Comparison of ENCODE assay signal across 24 mouse cellular contexts in genomic region chr3:145168844-145169696, GRCm38 (mm10). TPM values are rescaled to one million over a fixed set of nuclear protein-coding genes. Genes with fewer than 3 reads are reported as not detected.
DNase-seq lines count a peak whose midpoint lies in the region; ATAC-seq and TF ChIP-seq lines count a peak whose summit lies in the region.
"Had no signal": no experiment of that assay in that cellular context is flagged by ENCODE, and none has a peak within 500 bp of the region (broad histone marks: within the 10 kb centered on the region; RNA-seq: fewer than 3 reads in every experiment).

No protein-coding gene starts in this region.

- no peaks in the 10 kb centered on the region for H3K4me1 ChIP-seq in midbrain, embryonic 10.5 days
- H3K4me1 ChIP-seq in midbrain, postnatal 0 days (ENCODE audit: insufficient read depth, low read length), result no peaks in the 10 kb centered on the region
- H3K4me1 ChIP-seq in heart, adult 2 months (ENCODE audit: control insufficient read depth, insufficient read depth, low read length), result no peaks in the 10 kb centered on the region
- H3K4me1 ChIP-seq: heart, embryonic 13.5 days; liver, embryonic 13.5 days; neural tube, embryonic 13.5 days had no signal

- no peak for ATAC-seq in midbrain, postnatal 0 days (ENCODE audit: low FRiP score)
- ATAC-seq in CD4-positive, CD25-positive, alpha-beta regulatory T cell, adult 4 months, result peak; percentile 75
- ATAC-seq in activated CD4-positive, CD25-positive, alpha-beta regulatory T cell, adult 4 months, result peak; percentile 69
- ATAC-seq: forebrain, embryonic 16.5 days; midbrain, embryonic 16.5 days had no signal

- no peak for TF ChIP-seq POLR2A in heart, adult 2 months (IDR thresholded peaks at IDR 0.05; ENCODE audit: insufficient read depth, low read depth, low read length)

- no peaks in the 10 kb centered on the region for H3K9me3 ChIP-seq in midbrain, embryonic 10.5 days (replicated peaks)
- no peaks in the 10 kb centered on the region for H3K9me3 ChIP-seq in midbrain, postnatal 0 days (ENCODE audit: low read length)
- H3K9me3 ChIP-seq: heart, embryonic 13.5 days; liver, embryonic 13.5 days; neural tube, embryonic 13.5 days had no signal

- no peaks in the 10 kb centered on the region for H3K27me3 ChIP-seq in midbrain, embryonic 10.5 days (ENCODE audit: low read depth, poor library complexity, severe bottlenecking)
- no peaks in the 10 kb centered on the region for H3K27me3 ChIP-seq in midbrain, postnatal 0 days (ENCODE audit: insufficient read depth, low read length)
- H3K27me3 ChIP-seq in heart, adult 2 months (ENCODE audit: control insufficient read depth, insufficient read depth, low read length), result no peaks in the 10 kb centered on the region
- H3K27me3 ChIP-seq: heart, embryonic 13.5 days; liver, embryonic 13.5 days; neural tube, embryonic 13.5 days had no signal

- H3K9ac ChIP-seq in midbrain, postnatal 0 days (replicated peaks; ENCODE audit: low read length, poor library complexity, severe bottlenecking), result no peak overlapping the region
- no peak overlapping the region for H3K9ac ChIP-seq in heart, adult 2 months (ENCODE audit: low read depth, low read length)
- H3K9ac ChIP-seq: heart, embryonic 13.5 days; hindbrain, embryonic 14.5 days; liver, embryonic 13.5 days; neural tube, embryonic 13.5 days had no signal

- intact Hi-C loops in left cerebral cortex, postnatal 14 days (cut with DNase I), result no loop called here
- intact Hi-C loops in heart, adult 2 months (cut with DNase I), result no loop called here

- no peaks in the 10 kb centered on the region for H3K79me2 ChIP-seq in heart, adult 2 months (replicated peaks; ENCODE audit: control insufficient read depth, insufficient read depth, low read length)

- no peak overlapping the region for H3K4me2 ChIP-seq in midbrain, postnatal 0 days (ENCODE audit: low read depth, low read length, poor library complexity, severe bottlenecking)
- H3K4me2 ChIP-seq: heart, embryonic 13.5 days; hindbrain, embryonic 14.5 days; liver, embryonic 13.5 days; neural tube, embryonic 13.5 days had no signal

- no peak overlapping the region for H3K4me3 ChIP-seq in midbrain, embryonic 10.5 days
- no peak overlapping the region for H3K4me3 ChIP-seq in midbrain, postnatal 0 days (ENCODE audit: low read depth, low read length)
- H3K4me3 ChIP-seq in heart, adult 2 months, result no peak overlapping the region
- H3K4me3 ChIP-seq: gastrocnemius, adult 2 months; heart, embryonic 13.5 days; liver, embryonic 13.5 days; myocyte; neural tube, embryonic 13.5 days had no signal

- TF ChIP-seq CTCF in midbrain, postnatal 0 days (IDR thresholded peaks at IDR 0.05), result no peak
- no peak for TF ChIP-seq CTCF in heart, adult 2 months (IDR thresholded peaks at IDR 0.05)

- no peak for TF ChIP-seq EP300 in heart, adult 2 months (IDR thresholded peaks at IDR 0.05; ENCODE audit: insufficient read depth, low read depth, low read length)

- no peaks in the 10 kb centered on the region for H3K36me3 ChIP-seq in midbrain, embryonic 10.5 days
- H3K36me3 ChIP-seq in midbrain, postnatal 0 days (ENCODE audit: insufficient read depth, low read length), result no peaks in the 10 kb centered on the region
- no peaks in the 10 kb centered on the region for H3K36me3 ChIP-seq in heart, adult 2 months (ENCODE audit: control insufficient read depth, insufficient read depth, low read length)
- H3K36me3 ChIP-seq: heart, embryonic 13.5 days; liver, embryonic 13.5 days; neural tube, embryonic 13.5 days had no signal

- 84% methylated on average over 13 of the region's 13 CpGs for WGBS in midbrain, embryonic 10.5 days
- 86% methylated on average over 13 of the region's 13 CpGs for WGBS in midbrain, postnatal 0 days
- 52% methylated on average over 13 of the region's 13 CpGs for WGBS in heart, adult 2 months

- DNase-seq in midbrain, embryonic 10.5 days (ENCODE audit: low spot score), result peak; percentile 2
- no peak for DNase-seq in midbrain, postnatal 0 days (ENCODE audit: low spot score)
- no peak for DNase-seq in left cerebral cortex, postnatal 14 days (ENCODE audit: low spot score in 2 of 2)
- no peak for DNase-seq in heart, adult 2 months
- DNase-seq: adrenal gland, adult 8-10 months; cerebellum, adult 9-10 months; cerebellum, postnatal 36 days; gastrocnemius, adult 2 months; heart, postnatal 10 days; kidney, adult 2 months; kidney, postnatal 10 days; liver, embryonic 13.5 days; lung, adult 2 months; lung, postnatal 10 days; right cerebral cortex, postnatal 14 days had no signal

- H3K27ac ChIP-seq in midbrain, embryonic 10.5 days (replicated peaks), result no peak overlapping the region
- no peak overlapping the region for H3K27ac ChIP-seq in midbrain, postnatal 0 days (ENCODE audit: low read depth, low read length)
- no peak overlapping the region for H3K27ac ChIP-seq in heart, adult 2 months
- H3K27ac ChIP-seq: gastrocnemius, adult 2 months; heart, embryonic 13.5 days; hindbrain, embryonic 14.5 days; liver, embryonic 13.5 days; macrophage; neural tube, embryonic 13.5 days had no signal

RNA-seq across cellular contexts. Expression of gene Odf2l, which starts 50.7 kb away (rescaled TPM):
- polyA plus RNA-seq in midbrain, embryonic 10.5 days (2016; fragmentation: Nextera tagmentation; extraction: Ambion mirVana), result 21.6 and 23.4 TPM in 2 replicates
- total RNA-seq in midbrain, postnatal 0 days (2014; rRNA removed), result 10.6 TPM in 2 replicates
- polyA plus RNA-seq in midbrain, postnatal 0 days (2015; fragmentation: Nextera tagmentation; extraction: Ambion mirVana), result 8.1 and 9.4 TPM in 2 replicates
- polyA plus RNA-seq in CD4-positive, CD25-positive, alpha-beta regulatory T cell, adult 4 months (2017; shearing (Covaris generic)), result 1 to 10 TPM; 6.3 to 7.1 TPM
- polyA plus RNA-seq in activated CD4-positive, CD25-positive, alpha-beta regulatory T cell, adult 4 months (2017; shearing (Covaris generic)), result 1 to 10 TPM; 8.8 to 9.4 TPM
- 10 to 100 TPM; 15.5 to 17.9 TPM for total RNA-seq in left cerebral cortex, postnatal 14 days (2021)
- 10 to 100 TPM; 10.1 to 13.2 TPM for total RNA-seq in heart, adult 2 months (2021)
- polyA plus RNA-seq in heart, adult 2 months (2012; rRNA removed), result 2.6 and 5.9 TPM in 2 replicates
